Mouse (Mus musculus) cerebellum, adult 11 months (tissue): ENCODE results near the gene Sucla2.
"Not testable (repeated sequence)": the region's sequence is repeated elsewhere in the genome, so short reads cannot be mapped to it uniquely, and the experiment has no call there.

Experiments
- DNase-seq: peaks from one replicate; pipeline ENCODE4 v3.0.0; 2022

The Sucla2 gene

GRCm38 (mm10) chr14:73509765-73510423 is 15.2 kb upstream of the Sucla2 start, which contains the start of gene Med4:
Med4 (plus strand) TSS chr14:73510025.
- peak; percentile 96 for DNase-seq

- no peak for DNase-seq
Observed at GRCm38 (mm10) chr14:73524136-73524535, 983 bp upstream of the Sucla2 start.

- DNase-seq, result not testable (repeated sequence)
Observed at GRCm38 (mm10) chr14:73528661-73529060, 3.5 kb downstream of the Sucla2 start.

- no peak for DNase-seq
Observed at GRCm38 (mm10) chr14:73533755-73534465, 8.8 kb downstream of the Sucla2 start.

- DNase-seq, result no peak
Observed at GRCm38 (mm10) chr14:73535641-73536040, 10.5 kb downstream of the Sucla2 start.

GRCm38 (mm10) chr14:73543781-73544180 is 18.7 kb downstream of the Sucla2 start:
- DNase-seq, result no peak

GRCm38 (mm10) chr14:73547034-73547433 is 21.9 kb downstream of the Sucla2 start:
- no peak for DNase-seq

GRCm38 (mm10) chr14:73548051-73548450 is 22.9 kb downstream of the Sucla2 start, which contains the start of gene Nudt15:
Nudt15 (minus strand) TSS chr14:73548242.
- DNase-seq, result no peak

- DNase-seq, result no peak
Observed at GRCm38 (mm10) chr14:73550291-73550690, 25.2 kb downstream of the Sucla2 start.

- DNase-seq, result no peak
Observed at GRCm38 (mm10) chr14:73550732-73551131, 25.6 kb downstream of the Sucla2 start.

- DNase-seq, result no peak
Observed at GRCm38 (mm10) chr14:73551164-73551563, 26.0 kb downstream of the Sucla2 start.

- peak; percentile 95 for DNase-seq
Observed at GRCm38 (mm10) chr14:73552341-73553121, 27.4 kb downstream of the Sucla2 start.

GRCm38 (mm10) chr14:73553122-73553696 is 28.1 kb downstream of the Sucla2 start:
- no peak for DNase-seq

- not testable (repeated sequence) for DNase-seq
Observed at GRCm38 (mm10) chr14:73569831-73570230, 44.7 kb downstream of the Sucla2 start.

GRCm38 (mm10) chr14:73571143-73571542 is 46.0 kb downstream of the Sucla2 start:
- no peak for DNase-seq

GRCm38 (mm10) chr14:73574053-73574452 is 48.9 kb downstream of the Sucla2 start:
- DNase-seq, result no peak

GRCm38 (mm10) chr14:73576336-73576735 is 51.2 kb downstream of the Sucla2 start:
- DNase-seq, result no peak

GRCm38 (mm10) chr14:73588080-73588479 is 63.0 kb downstream of the Sucla2 start:
- no peak for DNase-seq

GRCm38 (mm10) chr14:73592166-73592565 is 67.0 kb downstream of the Sucla2 start:
- no peak for DNase-seq

- DNase-seq, result no peak
Observed at GRCm38 (mm10) chr14:73599720-73600119, 74.6 kb downstream of the Sucla2 start.

GRCm38 (mm10) chr14:73607732-73608131 is 82.6 kb downstream of the Sucla2 start:
- no peak for DNase-seq

GRCm38 (mm10) chr14:73608668-73609481 is 83.8 kb downstream of the Sucla2 start:
- no peak for DNase-seq
